Mouse (Mus musculus) embryonic facial prominence, embryonic 13.5 days (tissue): ENCODE measurements around the gene Olfr169. TPM values are rescaled to one million over a fixed set of nuclear protein-coding genes. Genes with fewer than 3 reads are reported as not detected.
"Not testable (repeated sequence)": the region's sequence is repeated elsewhere in the genome, so short reads cannot be mapped to it uniquely, and the experiment has no call there.

Experiments
- ATAC-seq: fragments of 200-750 bp; cut with Nextera tagmentation; 2 replicates; pipeline ENCODE4 v1.8.0; 2017; ENCODE audit warnings: low read depth; ENCODE audit not compliant: insufficient number of reproducible peaks, insufficient read depth, low FRiP score, low TSS enrichment
- H3K27ac ChIP-seq: fragments of 300-500 bp; sonication (generic); 2 replicates; pipeline ENCODE4 v1.5.1; 2015; ENCODE audit warnings: moderate library complexity, mild to moderate bottlenecking, inconsistent platforms
- H3K27me3 ChIP-seq: fragments of 300-500 bp; sonication (generic); 2 replicates; pipeline ENCODE4 v1.6.1; 2015; ENCODE audit warnings: mild to moderate bottlenecking, inconsistent platforms
- H3K36me3 ChIP-seq: fragments of 300-500 bp; sonication (generic); 2 replicates; pipeline ENCODE4 v1.6.1; 2015; ENCODE audit warnings: mild to moderate bottlenecking, inconsistent platforms
- H3K4me1 ChIP-seq: fragments of 300-500 bp; sonication (generic); 2 replicates; pipeline ENCODE4 v1.6.1; 2015; ENCODE audit warnings: inconsistent platforms
- H3K4me2 ChIP-seq: fragments of 300-500 bp; sonication (generic); 2 replicates; pipeline ENCODE4 v1.6.1; 2015; ENCODE audit warnings: moderate library complexity, mild to moderate bottlenecking, inconsistent platforms
- H3K4me3 ChIP-seq: fragments of 300-500 bp; sonication (generic); 2 replicates; pipeline ENCODE4 v1.5.1; 2015; ENCODE audit warnings: mild to moderate bottlenecking, inconsistent platforms
- H3K9ac ChIP-seq: fragments of 300-500 bp; sonication (generic); 2 replicates; pipeline ENCODE4 v1.6.1; 2015; ENCODE audit warnings: mild to moderate bottlenecking, inconsistent platforms
- H3K9me3 ChIP-seq: fragments of 300-500 bp; sonication (generic); 2 replicates; pipeline ENCODE4 v1.6.1; 2016; ENCODE audit warnings: inconsistent platforms
- WGBS: fragments of 180-500 bp; shearing (Covaris S2); methylation state at CpG from one replicate; pipeline ENCODE4 v1.1.7; 2015; ENCODE audit warnings: mixed read lengths; 5-methylcytosine and 5-hydroxymethylcytosine counted together
- polyA plus RNA-seq: library from polyadenylated mRNA; unstranded; fragments of >200 nt; fragmentation: Nextera tagmentation; extraction: Ambion mirVana; gene quantifications from 2 replicates; pipeline ENCODE4 v1.2.1, GENCODE M21; 2015

Gene Olfr169
- not detected in 2 replicates for polyA plus RNA-seq

DNA sequence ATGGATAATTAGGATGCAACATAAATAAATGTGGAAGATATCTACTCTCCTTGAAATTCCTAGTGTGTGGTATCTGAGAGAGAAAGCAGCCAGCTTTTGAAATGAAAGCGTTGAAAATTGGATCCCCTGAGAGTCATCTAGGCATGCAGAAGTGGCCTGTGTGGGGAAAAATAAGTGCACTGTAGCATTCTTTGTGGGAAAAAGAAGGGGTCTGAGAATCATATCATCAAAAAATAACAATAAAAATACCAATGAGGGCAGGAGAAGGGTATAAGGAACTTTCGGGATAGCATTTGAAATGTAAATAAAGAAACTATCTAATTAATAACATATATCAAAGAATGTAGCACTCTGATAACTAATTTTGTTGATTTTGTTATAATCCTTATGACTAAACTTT is at the start of gene Olfr169:
Gene Olfr169 (minus strand): TSS at position 101 of the 400 bp plus-strand sequence.
- WGBS = 95% methylated on average over 2 of the region's 2 CpGs
- H3K27me3 ChIP-seq, H3K9ac ChIP-seq, H3K9me3 ChIP-seq, H3K4me1 ChIP-seq, ATAC-seq, H3K4me2 ChIP-seq, H3K27ac ChIP-seq, H3K36me3 ChIP-seq, H3K4me3 ChIP-seq: not testable (repeated sequence)

DNA sequence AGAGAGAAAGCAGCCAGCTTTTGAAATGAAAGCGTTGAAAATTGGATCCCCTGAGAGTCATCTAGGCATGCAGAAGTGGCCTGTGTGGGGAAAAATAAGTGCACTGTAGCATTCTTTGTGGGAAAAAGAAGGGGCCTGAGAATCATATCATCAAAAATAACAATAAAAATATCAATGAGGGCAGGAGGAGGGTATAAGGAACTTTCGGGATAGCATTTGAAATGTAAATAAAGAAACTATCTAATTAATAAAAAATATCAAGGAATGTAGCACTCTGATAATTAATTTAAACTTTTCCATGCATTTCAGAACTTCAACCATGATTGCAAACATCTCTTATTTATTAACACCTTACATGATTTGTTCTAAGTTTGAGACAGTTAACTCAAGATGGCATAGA is 40.2 kb upstream of the Olfr169 start, which contains the start of gene Olfr170:
Gene Olfr170 (minus strand): TSS at position 101 of the 400 bp plus-strand sequence.
- not testable (repeated sequence) for H3K27me3 ChIP-seq, H3K9ac ChIP-seq, H3K4me2 ChIP-seq, H3K4me3 ChIP-seq, H3K36me3 ChIP-seq, H3K9me3 ChIP-seq, ATAC-seq, H3K4me1 ChIP-seq, H3K27ac ChIP-seq
- 91% methylated on average over 2 of the region's 2 CpGs for WGBS

DNA sequence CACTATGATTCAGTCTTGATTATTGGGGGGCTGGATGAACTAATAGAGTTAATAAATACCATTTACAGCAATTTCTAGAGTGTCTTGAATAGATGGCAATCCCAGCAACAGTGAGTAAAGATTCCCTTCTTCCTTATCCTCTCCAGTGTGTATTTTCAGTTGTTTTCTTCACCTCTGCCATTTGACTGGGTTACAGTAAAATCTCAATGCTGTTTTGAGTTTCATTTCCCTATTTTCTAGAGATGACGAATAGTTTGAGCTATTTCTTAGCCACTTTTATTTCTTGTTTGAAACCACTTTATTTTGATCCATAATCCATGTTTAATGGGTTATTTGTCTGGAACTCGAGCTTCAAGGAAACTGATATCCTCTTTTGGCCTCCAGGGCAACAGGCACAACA is 31.6 kb upstream of the Olfr169 start:
- Histone ChIP-seq H3K4me2 (no peak overlapping the region), H3K9ac (no peak overlapping the region), H3K9me3 (no peaks in the 10 kb centered on the region), H3K4me1 (no peaks in the 10 kb centered on the region), H3K27me3 (no peaks in the 10 kb centered on the region), H3K4me3 (no peak overlapping the region), H3K27ac (no peak overlapping the region), H3K36me3 (no peaks in the 10 kb centered on the region)
- 42% methylated on average over 2 of the region's 2 CpGs for WGBS
- no peak for ATAC-seq

DNA sequence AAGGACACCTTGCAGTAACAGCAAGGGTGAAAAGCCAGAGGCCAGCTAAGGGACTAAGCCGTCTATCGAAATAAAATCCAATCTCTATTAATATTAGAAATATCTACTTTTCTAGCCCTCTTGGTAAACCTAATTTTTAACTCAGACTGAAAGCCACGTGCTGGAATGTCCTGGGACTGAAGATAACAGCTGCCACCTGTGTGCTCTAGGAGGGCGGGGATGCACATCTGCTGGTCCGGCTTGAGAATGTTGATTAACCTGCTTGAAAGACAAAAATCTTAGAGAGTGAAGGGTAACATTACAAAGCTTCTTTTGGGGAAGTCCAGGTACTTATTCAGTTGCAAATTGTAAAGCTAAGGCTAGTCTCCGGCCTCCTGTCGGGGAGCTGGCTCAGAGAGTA is 18.2 kb downstream of the Olfr169 start:
- WGBS = 87% methylated on average over 7 of the region's 7 CpGs
- not testable (repeated sequence) for H3K4me2 ChIP-seq, H3K36me3 ChIP-seq, H3K27ac ChIP-seq, H3K27me3 ChIP-seq, H3K4me3 ChIP-seq, H3K9ac ChIP-seq, ATAC-seq, H3K4me1 ChIP-seq, H3K9me3 ChIP-seq

DNA sequence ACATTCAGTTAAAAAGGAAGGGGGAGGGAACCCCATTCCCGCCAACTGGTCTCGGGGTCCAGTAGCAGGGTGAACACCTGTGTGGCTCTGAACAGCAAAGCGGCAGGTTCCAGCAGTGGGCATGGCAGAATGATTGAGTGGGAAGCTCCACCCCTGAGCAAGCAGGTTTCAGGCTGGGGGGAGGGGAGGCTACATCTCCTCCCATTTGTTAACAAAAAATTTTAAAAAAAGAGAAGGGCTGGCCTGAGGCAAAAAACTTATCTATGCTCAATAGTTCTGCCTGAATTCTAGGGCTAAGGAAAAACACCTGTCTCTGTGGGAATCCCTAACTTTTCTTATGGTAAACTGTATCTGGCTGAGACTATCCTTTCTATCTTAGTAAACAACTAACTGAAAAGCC is 19.4 kb downstream of the Olfr169 start:
- not testable (repeated sequence) for H3K36me3 ChIP-seq, H3K27me3 ChIP-seq, H3K9me3 ChIP-seq, H3K9ac ChIP-seq, H3K4me1 ChIP-seq, H3K27ac ChIP-seq, H3K4me3 ChIP-seq, H3K4me2 ChIP-seq, ATAC-seq
- 84% methylated on average over 3 of the region's 3 CpGs for WGBS

- Histone ChIP-seq H3K9ac (no peak within 1 kb of the TSS), H3K4me1 (no peaks in the 10 kb centered on the region), H3K27me3 (no peaks in the 10 kb centered on the region), H3K36me3 (no peaks in the 10 kb centered on the region), H3K4me2 (no peak within 1 kb of the TSS), H3K4me3 (no peak within 1 kb of the TSS), H3K27ac (no peak within 1 kb of the TSS), H3K9me3 (peaks cover 4% of the 10 kb centered on the region; the same call in 1 of the 2 replicates)
- ATAC-seq = no peak
These were observed 36.2 kb downstream of the Olfr169 start, which contains the start of gene Olfr168 for GRCm38 (mm10) chr16:19535455-19535854. Gene Olfr168, minus strand, starts transcription at chr16:19535555.

DNA sequence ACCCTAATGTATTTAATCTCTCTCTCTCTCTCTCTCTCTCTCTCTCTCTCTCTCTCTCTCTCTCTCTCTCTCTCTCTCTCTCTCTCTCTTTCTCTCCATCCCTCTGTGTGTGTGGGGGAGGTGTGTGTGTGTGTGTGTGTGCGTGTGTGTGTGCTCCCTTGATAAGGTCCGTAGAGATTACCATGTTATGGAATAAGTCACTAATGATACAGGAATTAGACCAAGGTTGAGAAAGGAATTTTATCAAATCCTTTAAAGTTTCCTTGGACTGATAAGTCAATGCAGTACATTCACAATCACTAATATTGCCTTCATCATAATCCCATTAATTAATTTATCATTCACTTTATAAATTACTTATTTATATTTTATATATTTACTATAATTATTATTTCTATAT is 49.4 kb downstream of the Olfr169 start, which contains the start of gene Olfr167:
Gene Olfr167 (minus strand): TSS at position 101 of the 400 bp plus-strand sequence.
- no peaks in the 10 kb centered on the region for H3K9me3 ChIP-seq
- H3K4me1 ChIP-seq = no peaks in the 10 kb centered on the region
- H3K27ac ChIP-seq = no peak within 1 kb of the TSS
- H3K4me2 ChIP-seq = no peak within 1 kb of the TSS
- no peaks in the 10 kb centered on the region for H3K27me3 ChIP-seq
- 93% methylated on average over 2 of the region's 2 CpGs for WGBS
- ATAC-seq = no peak
- no peaks in the 10 kb centered on the region for H3K36me3 ChIP-seq
- no peak within 1 kb of the TSS for H3K9ac ChIP-seq
- H3K4me3 ChIP-seq = no peak within 1 kb of the TSS

Other genes with a start within 250 kb of the Olfr169 start
- not detected in 2 replicates for gene Olfr165, start 148.7 kb downstream of the Olfr169 start, polyA plus RNA-seq
- gene Olfr166, start 88.1 kb downstream of the Olfr169 start, polyA plus RNA-seq = not detected in 2 replicates
- not detected in 2 replicates for gene Olfr167, start 49.5 kb downstream of the Olfr169 start, polyA plus RNA-seq
- gene Olfr168, start 36.3 kb downstream of the Olfr169 start, polyA plus RNA-seq = not detected in 2 replicates
- not detected in 2 replicates for gene Olfr170, start 40.1 kb upstream of the Olfr169 start, polyA plus RNA-seq
- gene Olfr171, start 58.1 kb upstream of the Olfr169 start, polyA plus RNA-seq = not detected in 2 replicates
- 0.08 and 0.18 TPM in 2 replicates for gene Lamp3, start 134.6 kb upstream of the Olfr169 start, polyA plus RNA-seq
- 23.9 and 29.6 TPM in 2 replicates for gene B3gnt5, start 188.4 kb upstream of the Olfr169 start, polyA plus RNA-seq